Mouse (Mus musculus): Measurements from ENCODE around the gene Adamts2.

Gene Adamts2

GRCm38 (mm10) chr11:50624239-50624638 is 22.4 kb downstream of the Adamts2 start:
- DNase-seq = no peak

GRCm38 (mm10) chr11:50624720-50625119 is 22.8 kb downstream of the Adamts2 start:
- no peak for DNase-seq

GRCm38 (mm10) chr11:50628915-50629314 is 27.0 kb downstream of the Adamts2 start:
- no peak for DNase-seq

- DNase-seq = no peak
Observed at GRCm38 (mm10) chr11:50630462-50630861, 28.6 kb downstream of the Adamts2 start.

GRCm38 (mm10) chr11:50632270-50632669 is 30.4 kb downstream of the Adamts2 start:
- no peak for DNase-seq

- no peak for DNase-seq
Observed at GRCm38 (mm10) chr11:50635051-50635590, 33.2 kb downstream of the Adamts2 start.

GRCm38 (mm10) chr11:50637026-50637425 is 35.1 kb downstream of the Adamts2 start:
- no peak for DNase-seq

GRCm38 (mm10) chr11:50638197-50638867 is 36.4 kb downstream of the Adamts2 start:
- no peak for DNase-seq

- DNase-seq = no peak
Observed at GRCm38 (mm10) chr11:50638868-50639220, 37.0 kb downstream of the Adamts2 start.

GRCm38 (mm10) chr11:50642583-50642982 is 40.7 kb downstream of the Adamts2 start:
- no peak for DNase-seq

GRCm38 (mm10) chr11:50646148-50646547 is 44.3 kb downstream of the Adamts2 start:
- DNase-seq = no peak

- DNase-seq = no peak
Observed at GRCm38 (mm10) chr11:50648143-50648807, 46.4 kb downstream of the Adamts2 start.

- DNase-seq = no peak
Observed at GRCm38 (mm10) chr11:50650037-50650436, 48.2 kb downstream of the Adamts2 start.

GRCm38 (mm10) chr11:50653746-50654431 is 52.0 kb downstream of the Adamts2 start:
- no peak for DNase-seq

GRCm38 (mm10) chr11:50658826-50659225 is 56.9 kb downstream of the Adamts2 start:
- DNase-seq = no peak

- no peak for DNase-seq
Observed at GRCm38 (mm10) chr11:50662176-50662575, 60.3 kb downstream of the Adamts2 start.

GRCm38 (mm10) chr11:50664826-50665225 is 62.9 kb downstream of the Adamts2 start:
- no peak for DNase-seq

- no peak for DNase-seq
Observed at GRCm38 (mm10) chr11:50669542-50670362, 67.9 kb downstream of the Adamts2 start.

- DNase-seq = no peak
Observed at GRCm38 (mm10) chr11:50670363-50670725, 68.5 kb downstream of the Adamts2 start.

GRCm38 (mm10) chr11:50670881-50671280 is 69.0 kb downstream of the Adamts2 start:
- DNase-seq = no peak

GRCm38 (mm10) chr11:50671376-50671775 is 69.5 kb downstream of the Adamts2 start:
- DNase-seq = no peak

GRCm38 (mm10) chr11:50671820-50672310 is 70.0 kb downstream of the Adamts2 start:
- no peak for DNase-seq

GRCm38 (mm10) chr11:50672866-50673265 is 71.0 kb downstream of the Adamts2 start:
- no peak for DNase-seq

All from spleen, adult 18-20 months (tissue).